8 mouse cellular contexts compared by ENCODE assay signal in genomic region chr2:167777331-167778085, GRCm38 (mm10).
DNase-seq lines count a peak whose midpoint lies in the region; ATAC-seq and TF ChIP-seq lines count a peak whose summit lies in the region.

No protein-coding gene starts in this region.

- TF ChIP-seq POLR2A in heart, adult 2 months (IDR thresholded peaks at IDR 0.05; ENCODE audit: insufficient read depth, low read depth, low read length): 0 out of 2 replicates have a peak, but pooled peaks have one; percentile 32
- TF ChIP-seq POLR2A in myocyte (IDR thresholded peaks at IDR 0.05; ENCODE audit: insufficient read length, low read depth): peak; percentile 60

- peak; percentile 77 for TF ChIP-seq EP300 in heart, adult 2 months (IDR thresholded peaks at IDR 0.05; ENCODE audit: insufficient read depth, low read depth, low read length)

- peak; percentile 63 for DNase-seq in embryo, embryonic 11.5 days (ENCODE audit: low read depth, low spot score)
- DNase-seq in heart, adult 2 months: peak; percentile 89 to 90
- DNase-seq in kidney, adult 18-20 months: peak; percentile 81
- DNase-seq in liver, embryonic 13.5 days: peak; percentile 45

- peak overlapping the region; percentile 61 for H3K4me3 ChIP-seq in erythroblast, embryonic 14.5 days (replicated peaks)
- peak overlapping the region; percentile 57 for H3K4me3 ChIP-seq in heart, adult 2 months
- peak overlapping the region; percentile 59 for H3K4me3 ChIP-seq in liver, embryonic 13.5 days (replicated peaks)
- H3K4me3 ChIP-seq in myocyte: peak overlapping the region; percentile 48
- H3K4me3 ChIP-seq in stomach, embryonic 14.5 days (ENCODE audit: low read depth, low read length): peak overlapping the region; percentile 51

- H3K27ac ChIP-seq in heart, adult 2 months: peak overlapping the region; percentile 94
- H3K27ac ChIP-seq in liver, embryonic 13.5 days: peak overlapping the region; percentile 84
- peak overlapping the region; percentile 96 for H3K27ac ChIP-seq in stomach, embryonic 14.5 days (ENCODE audit: low read length)

- no peaks in the 10 kb centered on the region for H3K9me3 ChIP-seq in erythroblast, embryonic 14.5 days (ENCODE audit: control insufficient read depth, low read length)
- H3K9me3 ChIP-seq in liver, embryonic 13.5 days (replicated peaks): no peaks in the 10 kb centered on the region
- no peaks in the 10 kb centered on the region for H3K9me3 ChIP-seq in stomach, embryonic 14.5 days (ENCODE audit: control insufficient read depth, low read depth, low read length)

- H3K79me2 ChIP-seq in heart, adult 2 months (replicated peaks; ENCODE audit: control insufficient read depth, insufficient read depth, low read length): no peaks in the 10 kb centered on the region
- peaks cover 29% of the 10 kb centered on the region for H3K79me2 ChIP-seq in myocyte (ENCODE audit: control insufficient read depth, insufficient read depth)

- H3K4me2 ChIP-seq in liver, embryonic 13.5 days: peak overlapping the region; percentile 90
- H3K4me2 ChIP-seq in myocyte (ENCODE audit: low read depth): peak overlapping the region; percentile 97
- peak overlapping the region; percentile 93 for H3K4me2 ChIP-seq in stomach, embryonic 14.5 days (replicated peaks; ENCODE audit: low read depth, low read length)

- H3K4me1 ChIP-seq in erythroblast, embryonic 14.5 days (ENCODE audit: control insufficient read depth): peaks cover 31% of the 10 kb centered on the region
- H3K4me1 ChIP-seq in heart, adult 2 months (ENCODE audit: control insufficient read depth, insufficient read depth, low read length): peaks cover 20% of the 10 kb centered on the region
- peaks cover 59% of the 10 kb centered on the region for H3K4me1 ChIP-seq in liver, embryonic 13.5 days (replicated peaks)
- peaks cover 41% of the 10 kb centered on the region for H3K4me1 ChIP-seq in stomach, embryonic 14.5 days (ENCODE audit: control insufficient read depth, insufficient read depth, low read length)

- H3K36me3 ChIP-seq in erythroblast, embryonic 14.5 days (ENCODE audit: control insufficient read depth): no peaks in the 10 kb centered on the region
- no peaks in the 10 kb centered on the region for H3K36me3 ChIP-seq in heart, adult 2 months (ENCODE audit: control insufficient read depth, insufficient read depth, low read length)
- no peaks in the 10 kb centered on the region for H3K36me3 ChIP-seq in liver, embryonic 13.5 days
- H3K36me3 ChIP-seq in myocyte (ENCODE audit: control insufficient read depth, insufficient read depth): no peaks in the 10 kb centered on the region
- H3K36me3 ChIP-seq in stomach, embryonic 14.5 days (ENCODE audit: control insufficient read depth, insufficient read depth, low read length): no peaks in the 10 kb centered on the region

- TF ChIP-seq CTCF in heart, adult 2 months (IDR thresholded peaks at IDR 0.05): no peak

- H3K27me3 ChIP-seq in erythroblast, embryonic 14.5 days (ENCODE audit: control insufficient read depth): no peaks in the 10 kb centered on the region
- H3K27me3 ChIP-seq in heart, adult 2 months (ENCODE audit: control insufficient read depth, insufficient read depth, low read length): no peaks in the 10 kb centered on the region
- H3K27me3 ChIP-seq in liver, embryonic 13.5 days: no peaks in the 10 kb centered on the region
- H3K27me3 ChIP-seq in myocyte (ENCODE audit: control insufficient read depth, insufficient read depth, insufficient read length): no peaks in the 10 kb centered on the region
- no peaks in the 10 kb centered on the region for H3K27me3 ChIP-seq in stomach, embryonic 14.5 days (ENCODE audit: control insufficient read depth, insufficient read depth, low read length)

- no peak for ATAC-seq in erythroblast, adult 5-6 weeks (replicated peaks; ENCODE audit: low FRiP score, poor library complexity, severe bottlenecking)
- ATAC-seq in liver, embryonic 13.5 days (ENCODE audit: low read depth): peak; percentile 64
- peak; percentile 76 for ATAC-seq in stomach, embryonic 14.5 days (ENCODE audit: insufficient number of reproducible peaks, insufficient read depth, low FRiP score, low read depth)

- peak overlapping the region; percentile 69 for H3K9ac ChIP-seq in heart, adult 2 months (ENCODE audit: low read depth, low read length)
- H3K9ac ChIP-seq in liver, embryonic 13.5 days: peak overlapping the region; percentile 71
- H3K9ac ChIP-seq in stomach, embryonic 14.5 days (replicated peaks; ENCODE audit: low read depth, low read length): peak overlapping the region; percentile 77

- H3ac ChIP-seq in myocyte (ENCODE audit: control insufficient read depth, insufficient read length): peak overlapping the region; percentile 28

- WGBS in heart, adult 2 months: under 1% methylated on average over 33 of the region's 33 CpGs
- WGBS in liver, embryonic 13.5 days (ENCODE audit: insufficient replicate concordance): 1% methylated on average over 33 of the region's 33 CpGs
- WGBS in stomach, embryonic 14.5 days: under 1% methylated on average over 33 of the region's 33 CpGs

- intact Hi-C loops in heart, adult 2 months (cut with DNase I): loop anchor here (1.0 to 5.0 kb wide), 3 partner anchors 55 to 87 kb away; no protein-coding TSS in a partner anchor

TF ChIP-seq in myocyte, 11 proteins besides CTCF, POLR2A, EP300 and RAD21:
- TF ChIP-seq E2F4 (IDR thresholded peaks at IDR 0.05; ENCODE audit: insufficient read depth) (no peak), USF1 (IDR thresholded peaks at IDR 0.05; ENCODE audit: low read depth) (peak; percentile 74), CEBPB (IDR thresholded peaks at IDR 0.05; ENCODE audit: insufficient read depth, poor library complexity, severe bottlenecking) (peak; percentile 85), TCF3 (IDR thresholded peaks at IDR 0.05; ENCODE audit: insufficient read length, low read depth) (no peak), MYOD1 (IDR thresholded peaks at IDR 0.05; ENCODE audit: control insufficient read depth in 1 of 3, insufficient read length in 2 of 3, low read depth in 2 of 3) (peak in 2 of 3 experiments; percentile 11 to 51), SRF (IDR thresholded peaks at IDR 0.05; ENCODE audit: control insufficient read depth, insufficient read length, low read depth) (no peak), MAX (IDR thresholded peaks at IDR 0.05; ENCODE audit: low read depth) (peak; percentile 9), POLR2AphosphoS2 (IDR thresholded peaks at IDR 0.05; ENCODE audit: insufficient read length, low read depth) (peak; percentile 66), MYOG (IDR thresholded peaks at IDR 0.05; ENCODE audit: control insufficient read depth in 1 of 3, insufficient read depth in 1 of 3, insufficient read length in 2 of 3, low read depth in 2 of 3) (peak in 1 of 3 experiments; percentile 26), TCF12 (IDR thresholded peaks at IDR 0.05; ENCODE audit: insufficient read depth, poor library complexity, severe bottlenecking) (no peak)
